Mouse (Mus musculus): ENCODE results near the gene Acad8. TPM values are rescaled to one million over a fixed set of nuclear protein-coding genes. Genes with fewer than 3 reads are reported as not detected.

The Acad8 gene
- polyA plus RNA-seq, 1 experiment, result 18.5 TPM

DNA sequence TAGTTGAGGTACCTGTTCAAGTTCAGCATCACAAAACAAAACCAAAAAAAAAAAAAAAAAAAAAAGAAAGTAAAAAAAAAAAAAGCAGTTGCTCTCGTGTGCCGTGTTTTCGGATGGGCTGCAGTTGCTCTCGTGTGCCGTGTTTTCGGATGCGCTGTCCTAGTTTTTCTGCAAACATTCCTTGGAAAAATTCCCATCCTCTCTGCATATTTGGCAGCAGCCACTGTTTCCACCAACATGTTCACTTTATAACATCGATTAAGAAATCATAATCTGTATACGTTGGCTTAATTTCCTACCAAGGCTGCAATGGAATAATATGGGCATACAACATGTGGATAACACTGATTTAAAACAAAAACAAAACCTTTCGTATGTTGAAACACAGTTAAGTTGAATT is 6.2 kb downstream of the Acad8 start:
- Histone ChIP-seq H3K4me3 (no peak overlapping the region), H3K4me2 (ENCODE audit: low read depth) (no peak overlapping the region)

DNA sequence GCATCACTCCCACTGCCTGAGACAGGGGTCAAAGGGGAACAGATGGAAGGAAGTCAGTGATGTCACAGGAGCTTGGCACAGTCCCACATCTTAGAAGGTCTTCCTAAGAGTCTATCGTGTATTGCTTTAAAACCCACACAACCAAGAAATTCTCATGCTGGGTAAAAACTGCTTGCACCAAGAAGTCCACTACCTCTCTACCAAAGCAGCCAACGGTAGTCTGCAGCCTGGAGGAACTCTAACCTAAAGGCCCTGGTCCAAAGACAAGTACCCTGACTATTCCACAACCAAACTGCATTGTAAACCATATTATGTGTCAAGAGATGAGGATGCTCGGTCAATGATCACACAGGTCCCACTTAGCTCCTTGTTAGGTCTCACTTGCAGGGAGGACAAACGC is 9.2 kb downstream of the Acad8 start:
- TF ChIP-seq CEBPB (IDR thresholded peaks at IDR 0.05; ENCODE audit: insufficient read depth, poor library complexity, severe bottlenecking), result no peak
- TF ChIP-seq MYOG (IDR thresholded peaks at IDR 0.05; ENCODE audit: control insufficient read depth in 1 of 3, insufficient read depth in 1 of 3, insufficient read length in 2 of 3, low read depth in 2 of 3), result no peak
- no peak for TF ChIP-seq MYOD1 (IDR thresholded peaks at IDR 0.05; ENCODE audit: control insufficient read depth in 1 of 3, insufficient read length in 2 of 3, low read depth in 2 of 3)
- no peak for TF ChIP-seq POLR2A (IDR thresholded peaks at IDR 0.05; ENCODE audit: insufficient read length, low read depth)
- no peak for TF ChIP-seq E2F4 (IDR thresholded peaks at IDR 0.05; ENCODE audit: insufficient read depth)
- TF ChIP-seq USF1 (IDR thresholded peaks at IDR 0.05; ENCODE audit: low read depth), result no peak
- TF ChIP-seq TCF12 (IDR thresholded peaks at IDR 0.05; ENCODE audit: insufficient read depth, poor library complexity, severe bottlenecking), result no peak
- no peak for TF ChIP-seq SRF (IDR thresholded peaks at IDR 0.05; ENCODE audit: control insufficient read depth, insufficient read length, low read depth)
- Histone ChIP-seq H3K27me3 (ENCODE audit: control insufficient read depth, insufficient read depth, insufficient read length) (no peaks in the 10 kb centered on the region), H3K4me3 (no peak overlapping the region), H3K79me2 (ENCODE audit: control insufficient read depth, insufficient read depth) (peaks cover 3% of the 10 kb centered on the region), H3K36me3 (ENCODE audit: control insufficient read depth, insufficient read depth) (peaks cover 17% of the 10 kb centered on the region), H3ac (ENCODE audit: control insufficient read depth, insufficient read length) (no peak overlapping the region), H3K4me2 (ENCODE audit: low read depth) (no peak overlapping the region)

More for the DNA sequence above, 6.2 kb downstream of the Acad8 start:
- H3ac ChIP-seq (ENCODE audit: control insufficient read depth, insufficient read length), result no peak overlapping the region
- peaks cover 18% of the 10 kb centered on the region for H3K79me2 ChIP-seq (ENCODE audit: control insufficient read depth, insufficient read depth)
- H3K36me3 ChIP-seq (ENCODE audit: control insufficient read depth, insufficient read depth), result peaks cover 4% of the 10 kb centered on the region
- TF ChIP-seq MAX (IDR thresholded peaks at IDR 0.05; ENCODE audit: low read depth), result no peak
- no peak for TF ChIP-seq POLR2A (IDR thresholded peaks at IDR 0.05; ENCODE audit: insufficient read length, low read depth)
- TF ChIP-seq REST (IDR thresholded peaks at IDR 0.05; ENCODE audit: insufficient read depth, insufficient read length), result no peak
- TF ChIP-seq MYOG (IDR thresholded peaks at IDR 0.05; ENCODE audit: control insufficient read depth in 1 of 3, insufficient read depth in 1 of 3, insufficient read length in 2 of 3, low read depth in 2 of 3), result no peak
- TF ChIP-seq TCF12 (IDR thresholded peaks at IDR 0.05; ENCODE audit: insufficient read depth, poor library complexity, severe bottlenecking), result no peak
- no peak for TF ChIP-seq TCF3 (IDR thresholded peaks at IDR 0.05; ENCODE audit: insufficient read length, low read depth)
- no peak for TF ChIP-seq POLR2AphosphoS2 (IDR thresholded peaks at IDR 0.05; ENCODE audit: insufficient read length, low read depth)
- no peak for TF ChIP-seq SRF (IDR thresholded peaks at IDR 0.05; ENCODE audit: control insufficient read depth, insufficient read length, low read depth)
- TF ChIP-seq MYOD1 (IDR thresholded peaks at IDR 0.05; ENCODE audit: control insufficient read depth in 1 of 3, insufficient read length in 2 of 3, low read depth in 2 of 3), result no peak
- no peaks in the 10 kb centered on the region for H3K27me3 ChIP-seq (ENCODE audit: control insufficient read depth, insufficient read depth, insufficient read length)

DNA sequence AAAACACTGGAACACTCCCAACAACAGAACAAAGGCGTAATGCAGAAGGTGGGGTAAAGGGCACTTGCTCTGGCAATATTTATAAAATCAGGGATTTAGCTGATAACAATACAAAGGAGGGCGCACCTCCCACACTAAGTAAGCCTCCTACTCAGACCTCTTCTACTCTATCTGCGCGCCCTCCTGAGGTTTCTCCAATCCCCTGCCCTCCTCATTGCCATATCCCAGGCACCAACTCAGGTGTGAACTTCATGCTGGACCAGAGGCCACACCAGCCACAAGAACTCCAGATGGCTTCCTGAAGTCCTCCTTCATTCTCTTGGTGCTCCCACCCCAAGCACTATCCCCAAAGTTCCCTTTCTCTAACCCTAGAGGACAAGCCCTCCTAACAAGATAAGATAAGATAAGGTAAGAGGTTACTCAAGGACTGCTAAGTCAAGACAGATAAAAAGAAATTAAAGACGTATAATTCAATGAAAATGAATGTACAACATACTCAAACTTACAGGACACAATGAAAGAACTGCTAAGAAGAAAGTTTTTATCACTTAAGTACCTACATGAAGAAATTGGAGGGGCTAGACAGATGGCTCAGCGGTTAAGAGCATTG is 13.6 kb downstream of the Acad8 start:
- Histone ChIP-seq H3K36me3 (ENCODE audit: control insufficient read depth, insufficient read depth) (peaks cover 23% of the 10 kb centered on the region), H3ac (ENCODE audit: control insufficient read depth, insufficient read length) (no peak overlapping the region), H3K4me3 (no peak overlapping the region), H3K79me2 (ENCODE audit: control insufficient read depth, insufficient read depth) (no peaks in the 10 kb centered on the region), H3K4me2 (ENCODE audit: low read depth) (no peak overlapping the region), H3K27me3 (ENCODE audit: control insufficient read depth, insufficient read depth, insufficient read length) (no peaks in the 10 kb centered on the region)
- TF ChIP-seq E2F4 (IDR thresholded peaks at IDR 0.05; ENCODE audit: insufficient read depth), result no peak
- no peak for TF ChIP-seq SRF (IDR thresholded peaks at IDR 0.05; ENCODE audit: control insufficient read depth, insufficient read length, low read depth)
- TF ChIP-seq TCF12 (IDR thresholded peaks at IDR 0.05; ENCODE audit: insufficient read depth, poor library complexity, severe bottlenecking), result no peak
- no peak for TF ChIP-seq CEBPB (IDR thresholded peaks at IDR 0.05; ENCODE audit: insufficient read depth, poor library complexity, severe bottlenecking)
- TF ChIP-seq REST (IDR thresholded peaks at IDR 0.05; ENCODE audit: insufficient read depth, insufficient read length), result no peak
- TF ChIP-seq MYOG (IDR thresholded peaks at IDR 0.05; ENCODE audit: control insufficient read depth in 1 of 3, insufficient read depth in 1 of 3, insufficient read length in 2 of 3, low read depth in 2 of 3), result no peak
- no peak for TF ChIP-seq POLR2A (IDR thresholded peaks at IDR 0.05; ENCODE audit: insufficient read length, low read depth)
- no peak for TF ChIP-seq MAX (IDR thresholded peaks at IDR 0.05; ENCODE audit: low read depth)
- TF ChIP-seq POLR2AphosphoS2 (IDR thresholded peaks at IDR 0.05; ENCODE audit: insufficient read length, low read depth), result no peak
- TF ChIP-seq TCF3 (IDR thresholded peaks at IDR 0.05; ENCODE audit: insufficient read length, low read depth), result no peak
- TF ChIP-seq MYOD1 (IDR thresholded peaks at IDR 0.05; ENCODE audit: control insufficient read depth in 1 of 3, insufficient read length in 2 of 3, low read depth in 2 of 3), result no peak

DNA sequence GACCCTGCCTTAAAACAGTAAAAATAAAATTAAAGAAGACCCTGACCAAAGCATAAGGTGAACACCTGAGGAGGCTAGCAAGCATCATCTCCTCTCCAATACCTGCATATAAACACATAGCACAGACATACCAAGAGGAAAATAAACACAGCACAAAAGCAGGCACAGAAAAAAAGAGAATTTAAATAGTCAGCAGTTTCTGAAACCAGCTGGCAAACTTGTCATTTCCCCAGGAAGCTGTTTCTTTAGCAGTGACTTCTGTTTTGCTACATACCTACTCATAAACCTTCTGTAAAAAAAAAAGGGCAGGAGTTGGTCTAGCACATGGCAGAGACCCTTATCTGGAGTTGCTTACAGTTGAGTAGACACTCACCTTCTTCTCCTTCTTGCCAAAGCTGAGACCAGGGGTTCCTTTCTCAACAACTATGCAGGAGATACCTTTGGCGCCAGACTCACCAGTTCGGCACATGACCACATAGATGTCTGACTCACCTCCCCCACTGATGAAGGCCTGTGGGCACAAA is 14.2 kb downstream of the Acad8 start:
- Histone ChIP-seq H3K27me3 (ENCODE audit: control insufficient read depth, insufficient read depth, insufficient read length) (no peaks in the 10 kb centered on the region), H3K4me3 (no peak overlapping the region), H3K4me2 (ENCODE audit: low read depth) (no peak overlapping the region), H3K36me3 (ENCODE audit: control insufficient read depth, insufficient read depth) (peaks cover 23% of the 10 kb centered on the region), H3ac (ENCODE audit: control insufficient read depth, insufficient read length) (no peak overlapping the region), H3K79me2 (ENCODE audit: control insufficient read depth, insufficient read depth) (no peaks in the 10 kb centered on the region)
- no peak for TF ChIP-seq MYOD1 (IDR thresholded peaks at IDR 0.05; ENCODE audit: control insufficient read depth in 1 of 3, insufficient read length in 2 of 3, low read depth in 2 of 3)
- no peak for TF ChIP-seq CEBPB (IDR thresholded peaks at IDR 0.05; ENCODE audit: insufficient read depth, poor library complexity, severe bottlenecking)
- no peak for TF ChIP-seq USF1 (IDR thresholded peaks at IDR 0.05; ENCODE audit: low read depth)
- TF ChIP-seq POLR2AphosphoS2 (IDR thresholded peaks at IDR 0.05; ENCODE audit: insufficient read length, low read depth), result no peak
- no peak for TF ChIP-seq E2F4 (IDR thresholded peaks at IDR 0.05; ENCODE audit: insufficient read depth)
- TF ChIP-seq TCF12 (IDR thresholded peaks at IDR 0.05; ENCODE audit: insufficient read depth, poor library complexity, severe bottlenecking), result no peak
- TF ChIP-seq MYOG (IDR thresholded peaks at IDR 0.05; ENCODE audit: control insufficient read depth in 1 of 3, insufficient read depth in 1 of 3, insufficient read length in 2 of 3, low read depth in 2 of 3), result no peak
- no peak for TF ChIP-seq REST (IDR thresholded peaks at IDR 0.05; ENCODE audit: insufficient read depth, insufficient read length)
- TF ChIP-seq TCF3 (IDR thresholded peaks at IDR 0.05; ENCODE audit: insufficient read length, low read depth), result no peak
- TF ChIP-seq SRF (IDR thresholded peaks at IDR 0.05; ENCODE audit: control insufficient read depth, insufficient read length, low read depth), result no peak
- no peak for TF ChIP-seq MAX (IDR thresholded peaks at IDR 0.05; ENCODE audit: low read depth)
- no peak for TF ChIP-seq POLR2A (IDR thresholded peaks at IDR 0.05; ENCODE audit: insufficient read length, low read depth)
